Mouse (Mus musculus) spleen, postnatal 10 days (tissue): ENCODE measurements around the gene Gm20518.
A peak's percentile ranks its signal among the peaks of the same experiment; 100 is the strongest.

Experiments
- DNase-seq, 2 experiments: peaks; one replicate each; pipeline ENCODE4 v3.0.0; 2021 to 2022; ENCODE audit warnings: low spot score in 2 of 2

Gm20518 gene

GRCm38 (mm10) chr16:17891567-17891959 lies at the start of gene Gm20518:
Gm20518 (minus strand) TSS chr16:17891671.
- peak; percentile 99 to 100 for DNase-seq

GRCm38 (mm10) chr16:17939255-17939751 lies 47.8 kb upstream of the Gm20518 start:
- DNase-seq = peak in 1 of 2 experiments; percentile 51

GRCm38 (mm10) chr16:17938821-17939220 lies 47.4 kb upstream of the Gm20518 start:
- DNase-seq = peak; percentile 61 to 84

- DNase-seq = no peak
These were observed 46.7 kb upstream of the Gm20518 start for GRCm38 (mm10) chr16:17938187-17938586.

GRCm38 (mm10) chr16:17936776-17937175 lies 45.3 kb upstream of the Gm20518 start:
- no peak for DNase-seq

GRCm38 (mm10) chr16:17934445-17934910 lies 43.0 kb upstream of the Gm20518 start:
- DNase-seq = no peak

GRCm38 (mm10) chr16:17933594-17934444 lies 42.3 kb upstream of the Gm20518 start:
- DNase-seq = no peak

- no peak for DNase-seq
These were observed 40.5 kb upstream of the Gm20518 start for GRCm38 (mm10) chr16:17931906-17932460.

- no peak for DNase-seq
These were observed 38.2 kb upstream of the Gm20518 start for GRCm38 (mm10) chr16:17929631-17930030.

- DNase-seq = no peak
These were observed 37.7 kb upstream of the Gm20518 start for GRCm38 (mm10) chr16:17929211-17929610.

- peak; percentile 62 to 82 for DNase-seq
These were observed 37.2 kb upstream of the Gm20518 start for GRCm38 (mm10) chr16:17928627-17929104.

GRCm38 (mm10) chr16:17928087-17928580 lies 36.7 kb upstream of the Gm20518 start, which contains the start of gene Slc25a1:
Slc25a1 (minus strand) TSS chr16:17928219.
- peak; percentile 76 to 78 for DNase-seq

GRCm38 (mm10) chr16:17927351-17928082 lies 36.0 kb upstream of the Gm20518 start:
- DNase-seq = peak; percentile 57 to 61

GRCm38 (mm10) chr16:17922163-17922538 lies 30.7 kb upstream of the Gm20518 start:
- DNase-seq = peak in 1 of 2 experiments; percentile 46

GRCm38 (mm10) chr16:17921325-17922162 lies 30.1 kb upstream of the Gm20518 start:
- DNase-seq = peak; percentile 90 to 97

GRCm38 (mm10) chr16:17920586-17920985 lies 29.1 kb upstream of the Gm20518 start:
- DNase-seq = no peak

GRCm38 (mm10) chr16:17914307-17915249 lies 23.1 kb upstream of the Gm20518 start, which contains the start of gene Gsc2:
Gsc2 (minus strand) TSS chr16:17915059.
- DNase-seq = peak in 1 of 2 experiments; percentile 43

GRCm38 (mm10) chr16:17911052-17911595 lies 19.7 kb upstream of the Gm20518 start, which contains the start of gene Ess2:
Ess2 (minus strand) TSS chr16:17911348.
- peak; percentile 76 to 89 for DNase-seq

GRCm38 (mm10) chr16:17898462-17898861 lies 7.0 kb upstream of the Gm20518 start, which contains the start of the genes Dgcr2 and Tssk2:
Dgcr2 (minus strand) TSS chr16:17898562.
Tssk2 (plus strand) TSS chr16:17898637.
- no peak for DNase-seq
